Mouse (Mus musculus): ENCODE results near the gene Gm17334. TPM values are rescaled to one million over a fixed set of nuclear protein-coding genes. Genes with fewer than 3 reads are reported as not detected.

Gene Gm17334
- polyA plus RNA-seq, 1 experiment, result not detected

DNA sequence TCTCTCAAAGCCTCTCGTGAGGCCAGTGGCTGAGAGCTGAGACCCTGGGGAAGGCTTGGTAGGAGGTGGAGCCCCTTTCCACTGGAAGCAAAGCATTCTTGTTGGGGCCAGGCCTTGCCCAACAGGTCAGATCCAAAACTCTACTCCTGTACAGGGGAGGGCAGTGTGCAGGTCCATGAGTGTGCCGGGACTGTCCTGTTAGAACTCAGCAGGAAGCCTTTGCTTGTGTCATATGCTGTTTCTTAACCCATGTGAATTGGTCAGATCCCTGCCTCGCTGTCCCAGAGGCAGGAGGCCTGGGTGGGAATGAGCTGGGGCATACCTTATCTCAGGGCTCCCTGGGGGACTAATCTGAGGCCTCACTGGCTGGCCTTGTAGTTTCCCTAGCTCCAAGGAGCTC is 7.3 kb upstream of the Gm17334 start:
- no peak for TF ChIP-seq POLR2A (IDR thresholded peaks at IDR 0.05; ENCODE audit: borderline replicate concordance, extremely low read depth, insufficient read depth, insufficient read length, poor library complexity, severe bottlenecking)
- no peak for TF ChIP-seq CTCF (IDR thresholded peaks at IDR 0.05; ENCODE audit: borderline replicate concordance, extremely low read depth, insufficient read depth, insufficient read length)
- no peak for DNase-seq (ENCODE audit: low read depth)

DNA sequence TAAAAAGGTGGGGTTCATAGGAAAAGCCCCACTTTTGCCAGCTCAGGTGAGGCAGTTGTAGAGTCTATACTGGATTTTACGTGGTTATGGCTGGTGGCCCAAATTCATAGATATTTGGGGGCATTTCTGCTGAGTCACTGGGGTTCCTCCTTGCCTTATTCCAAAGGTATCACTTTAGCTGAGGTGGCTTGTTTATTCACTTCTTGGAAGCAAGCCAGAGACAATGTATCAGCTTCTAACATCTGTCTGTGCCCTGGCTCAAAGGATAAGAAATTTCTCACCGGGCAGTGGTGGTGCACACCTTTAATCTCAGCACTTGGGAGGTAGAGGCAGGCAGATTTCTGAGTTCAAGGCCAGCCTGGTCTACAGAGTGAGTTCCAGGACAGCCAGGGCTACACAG is 6.8 kb upstream of the Gm17334 start:
- no peak for DNase-seq (ENCODE audit: low read depth)
- TF ChIP-seq CTCF (IDR thresholded peaks at IDR 0.05; ENCODE audit: borderline replicate concordance, extremely low read depth, insufficient read depth, insufficient read length) (no peak), POLR2A (IDR thresholded peaks at IDR 0.05; ENCODE audit: borderline replicate concordance, extremely low read depth, insufficient read depth, insufficient read length, poor library complexity, severe bottlenecking) (no peak)

DNA sequence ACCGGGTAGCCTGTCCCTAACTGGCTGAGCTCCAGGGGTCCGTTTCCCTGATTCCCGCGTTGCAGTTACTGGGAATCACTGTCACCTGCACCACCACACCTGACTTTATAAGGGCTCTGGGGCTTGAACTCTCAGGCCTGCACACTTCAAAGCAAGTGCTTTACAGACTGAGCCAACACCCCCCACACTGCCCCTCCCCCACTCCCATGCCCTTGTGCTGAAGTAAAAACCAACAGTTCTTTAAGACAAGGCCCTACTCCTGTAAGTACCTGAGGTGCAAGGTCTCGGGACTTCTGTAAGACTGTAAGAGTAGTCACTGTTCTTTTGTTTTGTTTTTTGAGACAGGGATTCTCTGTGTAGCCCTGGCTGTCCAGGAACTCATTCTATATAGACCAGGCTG is 5.5 kb upstream of the Gm17334 start:
- no peak for DNase-seq (ENCODE audit: low read depth)
- TF ChIP-seq CTCF (IDR thresholded peaks at IDR 0.05; ENCODE audit: borderline replicate concordance, extremely low read depth, insufficient read depth, insufficient read length), result no peak
- no peak for TF ChIP-seq POLR2A (IDR thresholded peaks at IDR 0.05; ENCODE audit: borderline replicate concordance, extremely low read depth, insufficient read depth, insufficient read length, poor library complexity, severe bottlenecking)

GRCm38 (mm10) chr11:53777736-53778135 is 4.7 kb upstream of the Gm17334 start:
- no peak for DNase-seq (ENCODE audit: low read depth)
- TF ChIP-seq CTCF (IDR thresholded peaks at IDR 0.05; ENCODE audit: borderline replicate concordance, extremely low read depth, insufficient read depth, insufficient read length) (no peak), POLR2A (IDR thresholded peaks at IDR 0.05; ENCODE audit: borderline replicate concordance, extremely low read depth, insufficient read depth, insufficient read length, poor library complexity, severe bottlenecking) (no peak)

DNA sequence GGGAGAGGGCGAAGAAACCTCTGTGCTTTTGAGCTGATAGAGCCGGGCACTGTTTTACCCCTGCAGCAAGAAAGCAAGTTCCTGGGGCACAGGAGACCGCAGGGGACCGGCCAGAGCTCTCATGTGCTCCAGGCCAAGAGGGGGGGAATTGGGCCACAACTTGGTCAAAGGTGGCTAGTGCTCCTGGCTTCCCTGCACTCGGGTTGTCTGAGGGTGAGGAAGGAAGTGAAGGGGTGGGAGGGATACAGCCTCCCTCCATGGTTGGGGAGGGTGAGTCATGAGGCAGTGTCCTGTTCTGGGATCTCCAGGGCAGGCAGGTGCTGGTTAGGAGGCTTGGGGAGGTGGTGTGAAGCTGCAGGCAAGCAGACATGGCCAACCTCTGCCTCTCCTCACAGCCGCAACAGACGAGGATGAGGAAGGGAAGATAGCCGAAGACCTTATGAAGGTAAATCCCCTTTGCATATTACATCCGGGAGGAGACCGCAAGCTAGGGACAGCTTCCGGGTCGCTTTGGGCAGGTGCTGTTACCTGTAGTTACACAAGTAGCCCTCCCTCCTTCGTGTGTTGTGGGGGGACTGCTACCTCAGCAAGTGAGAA is 1.8 kb upstream of the Gm17334 start:
- TF ChIP-seq CTCF (IDR thresholded peaks at IDR 0.05; ENCODE audit: borderline replicate concordance, extremely low read depth, insufficient read depth, insufficient read length) (no peak), POLR2A (IDR thresholded peaks at IDR 0.05; ENCODE audit: borderline replicate concordance, extremely low read depth, insufficient read depth, insufficient read length, poor library complexity, severe bottlenecking) (no peak)
- no peak for DNase-seq (ENCODE audit: low read depth)

GRCm38 (mm10) chr11:53773641-53774360 is 814 bp upstream of the Gm17334 start:
- TF ChIP-seq POLR2A (IDR thresholded peaks at IDR 0.05; ENCODE audit: borderline replicate concordance, extremely low read depth, insufficient read depth, insufficient read length, poor library complexity, severe bottlenecking) (no peak), CTCF (IDR thresholded peaks at IDR 0.05; ENCODE audit: borderline replicate concordance, extremely low read depth, insufficient read depth, insufficient read length) (no peak)
- no peak for DNase-seq (ENCODE audit: low read depth)

DNA sequence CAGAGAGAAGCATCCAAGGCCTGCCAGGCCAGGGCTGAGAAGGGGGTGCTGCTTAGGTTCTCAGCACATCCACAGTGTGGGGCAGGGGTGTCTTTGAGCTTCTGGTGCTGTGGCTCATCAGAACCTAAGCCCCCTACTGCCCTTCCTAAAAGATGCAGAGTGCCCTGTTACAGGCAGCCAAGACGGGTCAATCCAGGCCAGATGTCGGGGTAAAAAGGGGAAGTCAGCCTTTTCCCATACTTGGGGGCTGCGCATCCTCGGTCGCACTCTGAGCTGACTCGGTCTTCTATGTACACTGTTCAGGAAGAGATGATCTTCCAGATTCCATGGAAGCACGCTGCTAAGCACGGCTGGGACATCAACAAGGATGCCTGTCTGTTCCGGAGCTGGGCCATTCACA is 451 bp downstream of the Gm17334 start:
- TF ChIP-seq CTCF (IDR thresholded peaks at IDR 0.05; ENCODE audit: borderline replicate concordance, extremely low read depth, insufficient read depth, insufficient read length) (no peak), POLR2A (IDR thresholded peaks at IDR 0.05; ENCODE audit: borderline replicate concordance, extremely low read depth, insufficient read depth, insufficient read length, poor library complexity, severe bottlenecking) (no peak)
- DNase-seq (ENCODE audit: low read depth), result no peak

GRCm38 (mm10) chr11:53771001-53771744 is 1.8 kb downstream of the Gm17334 start:
- TF ChIP-seq CTCF (IDR thresholded peaks at IDR 0.05; ENCODE audit: borderline replicate concordance, extremely low read depth, insufficient read depth, insufficient read length) (no peak), POLR2A (IDR thresholded peaks at IDR 0.05; ENCODE audit: borderline replicate concordance, extremely low read depth, insufficient read depth, insufficient read length, poor library complexity, severe bottlenecking) (no peak)
- no peak for DNase-seq (ENCODE audit: low read depth)

- peak; percentile 72 for DNase-seq (ENCODE audit: low read depth)
- TF ChIP-seq POLR2A (IDR thresholded peaks at IDR 0.05; ENCODE audit: borderline replicate concordance, extremely low read depth, insufficient read depth, insufficient read length, poor library complexity, severe bottlenecking) (no peak), CTCF (IDR thresholded peaks at IDR 0.05; ENCODE audit: borderline replicate concordance, extremely low read depth, insufficient read depth, insufficient read length) (no peak)
Observed at GRCm38 (mm10) chr11:53770125-53770791, 2.7 kb downstream of the Gm17334 start.

DNA sequence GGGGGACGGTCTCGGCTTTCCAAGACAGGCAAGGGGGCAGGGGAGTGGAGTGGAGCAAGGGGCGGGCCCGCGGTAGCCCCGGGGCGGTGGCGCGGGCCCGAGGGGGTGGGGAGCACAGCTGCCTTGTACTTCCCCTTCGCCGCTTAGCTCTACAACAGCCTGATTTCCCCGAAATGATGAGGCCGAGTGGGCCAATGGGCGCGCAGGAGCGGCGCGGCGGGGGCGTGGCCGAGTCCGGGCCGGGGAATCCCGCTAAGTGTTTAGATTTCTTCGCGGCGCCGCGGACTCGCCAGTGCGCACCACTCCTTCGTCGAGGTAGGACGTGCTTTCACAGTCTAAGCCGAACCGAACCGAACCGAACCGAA is 3.2 kb downstream of the Gm17334 start, which contains the start of gene Irf1:
Irf1 (plus strand) TSS at position 255 of the 365 bp plus-strand sequence.
- TF ChIP-seq CTCF (IDR thresholded peaks at IDR 0.05; ENCODE audit: borderline replicate concordance, extremely low read depth, insufficient read depth, insufficient read length) (no peak), POLR2A (IDR thresholded peaks at IDR 0.05; ENCODE audit: borderline replicate concordance, extremely low read depth, insufficient read depth, insufficient read length, poor library complexity, severe bottlenecking) (no peak)
- DNase-seq (ENCODE audit: low read depth), result peak; percentile 92

DNA sequence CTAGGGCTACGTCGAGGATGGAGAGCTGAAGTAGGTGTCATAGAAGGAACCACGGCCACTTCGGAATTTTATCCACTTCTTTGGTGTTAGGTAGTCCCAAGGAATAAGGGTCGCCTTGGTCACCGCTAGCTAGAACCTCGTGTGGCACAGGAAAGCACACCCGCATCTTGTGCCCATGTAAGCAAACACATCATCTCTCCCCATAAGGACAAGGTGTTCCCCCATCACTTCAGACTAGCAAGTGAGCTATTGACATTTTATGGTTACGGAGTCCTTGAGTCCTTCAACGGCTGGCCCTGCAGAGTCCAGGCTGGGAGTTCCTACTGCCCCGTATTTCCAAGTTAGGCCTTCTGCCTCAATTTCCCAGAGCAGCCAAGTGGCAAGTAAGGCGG is 3.8 kb downstream of the Gm17334 start:
- TF ChIP-seq POLR2A (IDR thresholded peaks at IDR 0.05; ENCODE audit: borderline replicate concordance, extremely low read depth, insufficient read depth, insufficient read length, poor library complexity, severe bottlenecking) (no peak), CTCF (IDR thresholded peaks at IDR 0.05; ENCODE audit: borderline replicate concordance, extremely low read depth, insufficient read depth, insufficient read length) (no peak)
- DNase-seq (ENCODE audit: low read depth), result no peak
